Mouse (Mus musculus) adrenal gland, postnatal 36 days (tissue): ENCODE results near the gene Atp6v1e2. TPM values are rescaled to one million over a fixed set of nuclear protein-coding genes. Genes with fewer than 3 reads are reported as not detected.

Experiments used
- DNase-seq, 2 experiments: peaks; one replicate each; pipeline ENCODE4 v3.0.0; 2021; ENCODE audit warnings: mixed read lengths in 1 of 2
- long read RNA-seq, 2 experiments: library from polyadenylated mRNA; stranded (forward); transcript quantifications; one replicate each; pipeline ENCODE4 v2.0.0; 2021; ENCODE audit warnings: borderline sequencing depth in 2 of 2
- total RNA-seq, 2 experiments: library from RNA; stranded (reverse); gene quantifications; 2 replicates each; pipeline ENCODE4 v1.2.3; 2021

Gene Atp6v1e2
- total RNA-seq, result not detected
- long read RNA-seq, experiment 1, result 0 reads
- long read RNA-seq, experiment 2, result 0 reads

DNA sequence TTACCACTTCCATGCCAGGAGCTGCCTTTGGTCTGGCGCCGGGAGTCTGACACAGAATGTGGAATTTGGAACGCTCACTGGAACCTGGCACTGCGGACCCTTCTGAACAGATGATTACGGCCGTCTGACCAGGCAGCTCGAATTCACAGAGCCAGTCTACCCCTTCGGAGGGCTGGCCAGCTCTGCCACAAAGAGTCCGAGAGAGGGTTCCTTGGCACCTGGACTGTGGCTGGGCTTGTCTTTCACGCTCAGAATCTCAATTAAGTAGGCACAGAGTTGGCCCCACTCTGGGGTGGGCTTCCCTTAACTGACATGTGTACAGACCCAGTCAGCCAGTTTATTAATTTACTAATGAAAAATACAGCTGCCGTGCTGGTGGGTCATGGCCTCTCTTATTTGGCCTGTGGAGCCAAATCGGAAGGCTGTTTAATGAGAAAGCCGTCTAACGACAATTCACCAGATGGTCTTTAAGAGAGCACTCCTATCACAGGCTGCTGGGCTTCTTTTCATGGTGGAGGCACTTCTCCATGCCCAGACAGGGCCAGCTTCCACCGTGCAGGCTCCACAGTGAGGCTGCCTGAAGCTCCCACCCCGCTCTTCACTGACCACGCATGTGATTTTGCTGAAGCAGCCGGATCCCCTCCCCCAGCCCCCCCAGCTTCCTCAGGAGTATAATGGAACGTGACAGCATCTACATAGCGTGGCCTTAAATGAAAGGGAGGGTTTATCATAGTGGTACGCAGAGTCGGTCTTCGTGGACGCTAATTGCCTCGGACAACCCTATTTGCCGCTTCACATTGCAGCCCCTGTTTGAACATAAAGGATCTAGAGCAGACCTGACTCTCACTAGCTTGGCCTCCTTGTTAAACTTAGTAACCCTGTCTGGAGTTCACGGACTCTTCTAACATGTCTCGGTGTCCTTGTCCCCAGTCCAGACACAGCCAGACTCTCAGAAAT, at the start of gene Atp6v1e2:
Atp6v1e2 (minus strand) TSS at position 58 of the 957 bp plus-strand sequence.
- DNase-seq, result no peak

GRCm38 (mm10) chr17:86997323-86997722, 49.6 kb upstream of the Atp6v1e2 start:
- no peak for DNase-seq

- no peak for DNase-seq
Measured at GRCm38 (mm10) chr17:86991306-86991705, 43.6 kb upstream of the Atp6v1e2 start.

DNA sequence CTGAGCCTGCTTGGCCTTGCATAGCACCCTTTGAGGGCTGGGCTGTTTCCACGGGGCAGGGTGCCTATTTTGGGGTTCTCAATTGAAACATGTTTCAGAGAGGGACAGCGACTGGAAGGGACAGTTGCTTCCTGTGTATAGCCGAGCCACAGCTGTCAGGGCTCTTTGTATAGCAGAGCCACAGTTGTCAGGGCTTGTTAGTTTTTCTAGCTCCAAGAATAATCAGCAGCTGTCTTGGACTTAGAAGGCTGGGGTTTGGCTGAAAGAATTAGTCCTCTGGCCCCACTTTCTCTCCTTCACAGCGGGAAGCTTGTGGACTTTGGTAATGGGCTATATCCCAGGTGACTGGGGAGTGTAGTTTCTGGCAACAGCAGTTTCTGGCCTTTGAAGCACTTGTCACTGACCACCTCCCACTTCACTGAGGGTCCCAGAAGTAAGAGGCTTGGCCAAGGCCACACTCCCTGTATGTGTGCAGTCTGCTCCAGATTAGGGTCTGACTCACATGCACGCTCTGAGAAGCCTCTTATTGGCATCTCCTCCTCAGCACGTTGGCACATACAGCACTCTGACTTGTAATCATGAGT, 41.0 kb upstream of the Atp6v1e2 start:
- DNase-seq, result no peak

DNA sequence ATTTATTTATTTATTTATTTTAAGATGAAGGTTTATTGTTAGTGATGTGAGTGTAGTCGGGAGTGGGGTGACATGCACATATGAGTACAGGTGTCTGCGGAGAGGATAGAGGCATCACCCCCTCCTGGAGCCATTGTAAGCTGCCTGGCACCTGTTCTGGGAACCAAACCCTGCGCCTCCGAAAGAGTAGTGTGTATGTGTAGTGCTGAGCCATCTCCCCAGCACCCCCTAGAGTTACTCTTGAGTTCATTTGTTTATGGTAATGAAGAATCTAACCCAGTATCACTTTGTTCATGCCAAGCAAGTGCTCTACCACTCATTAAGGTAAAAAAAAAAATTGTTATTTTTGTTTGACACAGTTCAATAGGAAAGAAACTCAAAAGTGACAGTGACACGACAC, 40.5 kb upstream of the Atp6v1e2 start:
- no peak for DNase-seq

- DNase-seq, result no peak
Measured at GRCm38 (mm10) chr17:86986449-86987138, 38.9 kb upstream of the Atp6v1e2 start.

DNA sequence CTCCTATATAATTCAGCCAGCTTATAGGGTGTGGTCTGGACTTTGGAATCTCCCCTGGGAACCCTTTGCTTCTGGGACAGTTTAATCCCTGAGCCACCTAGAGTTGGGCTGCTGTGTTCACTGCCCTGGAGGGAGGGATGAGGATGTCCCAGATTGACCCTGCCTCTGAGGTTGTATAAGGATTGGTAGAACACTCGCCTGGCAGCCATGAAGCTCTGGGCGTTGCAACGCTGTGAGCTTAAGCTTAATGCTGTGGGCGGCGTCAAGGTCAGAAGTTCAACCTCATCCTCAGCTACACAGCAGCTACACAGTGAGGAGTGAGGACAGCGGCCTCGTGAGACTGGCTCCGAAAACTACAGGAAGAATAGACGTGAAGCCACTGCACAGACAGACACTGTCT, 34.8 kb upstream of the Atp6v1e2 start:
- no peak for DNase-seq

GRCm38 (mm10) chr17:86981701-86982100, 34.0 kb upstream of the Atp6v1e2 start:
- DNase-seq, result no peak

GRCm38 (mm10) chr17:86981205-86981604, 33.5 kb upstream of the Atp6v1e2 start:
- no peak for DNase-seq

GRCm38 (mm10) chr17:86978496-86978895, 30.8 kb upstream of the Atp6v1e2 start:
- DNase-seq, result no peak

DNA sequence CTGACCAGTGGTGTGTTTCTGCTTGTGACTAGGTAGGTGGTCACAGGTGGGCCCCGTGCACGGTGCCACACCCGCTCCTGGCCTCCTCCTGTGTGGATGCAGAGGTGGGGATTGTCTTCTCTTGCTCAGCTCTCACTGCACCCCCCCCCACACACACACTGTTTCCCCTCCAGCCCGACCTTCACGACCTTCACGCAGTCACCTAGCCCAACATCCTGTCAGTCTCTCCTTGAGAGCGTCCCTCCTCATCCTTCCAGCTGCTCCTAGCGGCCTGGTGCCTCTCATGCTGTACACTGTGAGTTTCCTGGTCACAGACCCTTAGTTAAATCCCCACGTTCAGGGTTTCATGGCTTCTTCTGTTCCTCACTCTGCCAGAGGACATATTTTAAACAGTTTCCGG, 28.7 kb upstream of the Atp6v1e2 start:
- no peak for DNase-seq

DNA sequence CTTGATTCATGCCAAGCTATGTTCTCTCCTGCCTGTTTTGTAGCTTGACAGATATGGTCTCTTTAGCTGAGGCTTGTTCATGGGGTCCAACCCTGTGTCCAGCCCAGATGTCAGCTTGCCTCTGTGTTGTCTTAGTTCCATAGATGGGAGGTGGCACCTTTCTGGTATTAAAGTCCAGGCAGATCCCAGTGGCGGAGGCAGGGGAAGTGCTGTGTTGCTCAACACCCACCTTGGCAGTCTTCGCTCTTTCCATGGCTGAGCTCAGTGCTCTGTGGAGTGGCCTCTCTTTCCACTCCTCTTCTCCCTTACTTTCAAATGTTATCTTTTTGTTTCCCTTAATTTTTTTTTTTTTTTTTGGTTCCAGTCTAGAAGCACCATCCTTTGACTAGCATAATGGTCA, 25.4 kb upstream of the Atp6v1e2 start:
- DNase-seq, result no peak

DNA sequence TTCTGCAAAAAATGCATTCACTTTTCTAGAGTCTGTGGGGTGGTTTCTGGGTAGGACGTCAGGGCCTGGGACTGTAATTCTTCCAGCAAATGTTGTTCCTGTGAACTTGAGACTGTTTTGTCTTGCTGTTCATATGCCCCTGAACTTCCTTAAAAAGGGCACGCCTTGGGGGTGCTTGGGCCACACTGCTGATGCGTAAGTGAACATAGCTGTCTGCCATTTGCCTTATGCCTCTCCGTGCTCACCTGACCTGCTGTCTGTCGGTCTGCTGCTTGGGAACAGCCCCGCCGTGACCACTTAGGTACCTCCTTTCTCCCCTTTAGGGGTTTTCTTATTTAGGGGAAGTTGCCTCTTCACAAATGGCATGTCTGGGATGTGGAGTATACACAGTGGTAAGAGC, 24.2 kb upstream of the Atp6v1e2 start:
- no peak for DNase-seq

GRCm38 (mm10) chr17:86971036-86971435, 23.3 kb upstream of the Atp6v1e2 start:
- DNase-seq, result no peak

DNA sequence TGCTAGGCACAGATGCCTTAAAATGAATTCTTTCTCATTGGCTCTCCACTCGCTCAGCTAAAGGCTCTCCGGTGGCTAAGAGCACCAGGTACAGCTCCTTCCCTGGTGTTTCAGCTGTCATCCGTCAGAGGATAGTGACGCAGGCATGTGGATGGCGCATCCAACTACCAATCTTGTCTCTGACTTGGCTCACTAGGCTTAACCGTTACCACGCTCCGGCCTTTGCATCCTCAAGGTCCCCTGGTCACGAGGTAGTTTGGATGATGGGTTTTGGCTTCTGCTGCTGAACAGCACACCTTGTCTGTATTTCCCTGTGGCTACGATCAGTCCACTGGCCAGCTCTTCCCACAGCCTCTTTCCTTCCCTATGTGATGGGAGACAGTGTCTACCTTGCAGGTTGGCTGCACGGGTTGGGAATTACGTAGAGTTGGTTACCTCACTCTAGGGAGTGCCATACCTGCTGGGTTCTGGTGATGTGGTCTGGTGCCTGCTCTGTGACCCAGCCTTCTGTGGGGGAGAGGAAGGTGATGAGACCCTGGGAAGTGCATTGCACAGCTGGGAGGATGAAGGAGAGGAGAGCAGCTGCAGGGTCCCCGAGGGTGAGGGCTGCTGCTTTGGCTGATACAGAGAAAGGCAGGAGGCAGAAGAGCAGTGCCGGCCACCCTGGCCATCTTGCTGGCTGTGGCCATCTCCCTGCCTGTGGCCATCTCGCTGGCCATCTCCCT, 22.5 kb upstream of the Atp6v1e2 start:
- no peak for DNase-seq

GRCm38 (mm10) chr17:86969582-86969981, 21.9 kb upstream of the Atp6v1e2 start:
- DNase-seq, result no peak

DNA sequence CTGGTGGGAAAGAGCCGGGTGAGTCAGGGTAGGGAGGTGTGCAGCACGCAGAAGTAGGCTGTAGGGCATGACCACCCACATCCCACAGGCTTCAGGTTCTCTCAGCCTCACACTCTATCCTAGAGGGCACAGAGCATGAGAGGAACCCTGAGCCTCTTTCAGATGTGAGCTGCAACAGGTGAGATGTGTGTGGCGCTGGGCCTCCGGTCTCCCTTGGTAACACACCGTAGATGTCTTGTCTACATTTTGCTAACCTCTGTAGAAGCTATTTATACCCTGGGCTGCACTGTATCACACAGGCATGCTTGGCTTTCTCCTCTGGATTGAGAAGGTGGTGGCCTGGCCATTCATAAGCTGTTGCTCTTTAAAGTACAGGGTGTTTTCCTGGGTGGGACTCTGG, 20.9 kb upstream of the Atp6v1e2 start:
- DNase-seq, result no peak

GRCm38 (mm10) chr17:86967536-86968525, 20.1 kb upstream of the Atp6v1e2 start:
- no peak for DNase-seq

- no peak for DNase-seq
Measured at GRCm38 (mm10) chr17:86967048-86967447, 19.4 kb upstream of the Atp6v1e2 start.

DNA sequence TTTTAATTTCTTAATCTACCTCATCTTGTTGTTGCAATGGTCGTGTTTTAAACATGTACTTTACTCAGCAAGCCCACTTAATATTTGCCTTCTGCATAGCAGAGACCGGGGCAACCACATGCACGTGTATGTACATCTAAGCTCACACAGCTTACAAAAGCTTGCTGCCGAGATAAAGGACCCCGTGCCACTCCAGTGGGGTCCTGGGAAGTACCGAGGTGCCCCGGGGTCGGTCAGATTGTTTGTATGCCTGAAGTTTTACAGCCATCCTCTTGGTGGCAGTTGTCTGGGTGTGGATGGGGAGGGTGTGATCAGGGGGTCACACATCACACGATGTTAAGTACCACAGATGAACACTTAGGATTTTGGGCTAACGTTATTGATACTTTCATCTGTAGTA, 18.3 kb upstream of the Atp6v1e2 start:
- no peak for DNase-seq

- DNase-seq, result no peak
Measured at GRCm38 (mm10) chr17:86965121-86965520, 17.4 kb upstream of the Atp6v1e2 start.
